ENCODE assay signal across 21 mouse cellular contexts in the genomic region with DNA sequence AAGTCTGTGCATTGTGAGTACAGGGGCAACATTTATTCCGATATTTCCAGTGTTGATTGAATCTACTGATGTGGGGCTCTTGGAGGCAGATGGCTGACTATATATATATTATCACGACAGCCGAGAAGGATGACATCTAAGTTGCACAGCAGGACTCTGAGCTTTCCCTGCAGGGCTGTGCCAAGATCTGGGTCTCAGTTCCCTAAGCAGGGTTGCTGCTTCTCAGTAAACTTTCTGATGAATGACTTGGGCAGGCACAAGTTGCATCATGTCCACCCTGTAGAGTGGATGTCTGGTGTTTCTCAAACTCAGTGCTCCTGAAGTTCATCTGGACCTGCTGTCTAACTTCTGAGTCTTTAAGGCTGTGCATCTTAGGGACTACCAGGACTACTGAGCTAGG. TPM values are rescaled to one million over a fixed set of nuclear protein-coding genes. Genes with fewer than 3 reads are reported as not detected.
"Had no signal": no experiment of that assay in that cellular context is flagged by ENCODE, and none has a peak within 500 bp of the region (broad histone marks: within the 10 kb centered on the region; RNA-seq: fewer than 3 reads in every experiment).

No protein-coding gene starts in this region.

- H3K4me2 ChIP-seq: intestine, embryonic 15.5 days; liver, embryonic 13.5 days; lung, embryonic 15.5 days; midbrain, embryonic 12.5 days; neural tube, embryonic 15.5 days had no signal

- H3K4me1 ChIP-seq: liver, embryonic 13.5 days; lung, embryonic 15.5 days; midbrain, embryonic 12.5 days; neural tube, embryonic 15.5 days had no signal

- H3K36me3 ChIP-seq: intestine, embryonic 15.5 days; limb, embryonic 10.5 days; liver, embryonic 13.5 days; lung, embryonic 15.5 days; midbrain, embryonic 12.5 days; neural tube, embryonic 15.5 days had no signal

- H3K27me3 ChIP-seq: intestine, embryonic 15.5 days; liver, embryonic 13.5 days; lung, embryonic 15.5 days; megakaryocyte, embryonic 14.5 days; midbrain, embryonic 12.5 days; neural tube, embryonic 15.5 days had no signal

- DNase-seq: kidney, postnatal 25 days; liver, embryonic 13.5 days; right cerebral cortex, adult 18-20 months; right cerebral cortex, postnatal 25 days; thymus, postnatal 36 days had no signal

- H3K9ac ChIP-seq: intestine, embryonic 15.5 days; liver, embryonic 13.5 days; liver, postnatal 0 days; lung, embryonic 15.5 days; midbrain, embryonic 12.5 days; neural tube, embryonic 15.5 days had no signal

- H3K27ac ChIP-seq: intestine, embryonic 15.5 days; limb, embryonic 10.5 days; liver, embryonic 13.5 days; lung, embryonic 15.5 days; midbrain, embryonic 12.5 days; neural tube, embryonic 15.5 days had no signal

- ATAC-seq: intestine, embryonic 15.5 days; midbrain, embryonic 16.5 days had no signal

- H3K9me3 ChIP-seq: intestine, embryonic 15.5 days; limb, embryonic 10.5 days; liver, embryonic 13.5 days; lung, embryonic 15.5 days; megakaryocyte, embryonic 14.5 days; midbrain, embryonic 12.5 days; neural tube, embryonic 15.5 days had no signal

- H3K4me3 ChIP-seq: intestine, embryonic 15.5 days; limb, embryonic 10.5 days; liver, embryonic 13.5 days; lung, embryonic 15.5 days; midbrain, embryonic 12.5 days; myocyte; neural tube, embryonic 15.5 days had no signal

RNA-seq across cellular contexts. Expression of a gene that starts 15.7 kb away (rescaled TPM):
- total RNA-seq: layer of hippocampus, adult 18-20 months; left cerebral cortex, adult 18-20 months; left cerebral cortex, postnatal 14 days had no signal
- polyA plus RNA-seq: kidney, embryonic 16.5 days; limb, embryonic 10.5 days; liver, embryonic 13.5 days; liver, postnatal 0 days; midbrain, embryonic 12.5 days; midbrain, embryonic 16.5 days; myocyte; neural tube, embryonic 11.5 days; neural tube, embryonic 15.5 days; small intestine, adult 2 months; thymus, postnatal 0 days had no signal
